ENCODE assay signal across 23 mouse cellular contexts in genomic region chr6:39320286-39320685, GRCm38 (mm10). TPM values are rescaled to one million over a fixed set of nuclear protein-coding genes. Genes with fewer than 3 reads are reported as not detected.
A peak's percentile ranks its signal among the peaks of the same experiment; 100 is the strongest.
DNase-seq lines count a peak whose midpoint lies in the region; ATAC-seq and TF ChIP-seq lines count a peak whose summit lies in the region.
"Had no signal": no experiment of that assay in that cellular context is flagged by ENCODE, and none has a peak within 500 bp of the region (broad histone marks: within the 10 kb centered on the region; RNA-seq: fewer than 3 reads in every experiment).

No protein-coding gene starts in this region.

- TF ChIP-seq CTCF in heart, adult 2 months (IDR thresholded peaks at IDR 0.05): no peak
- TF ChIP-seq CTCF in midbrain, postnatal 0 days (IDR thresholded peaks at IDR 0.05): no peak

- TF ChIP-seq EP300 in heart, adult 2 months (IDR thresholded peaks at IDR 0.05; ENCODE audit: insufficient read depth, low read depth, low read length): no peak

- intact Hi-C loops in heart, adult 2 months (cut with DNase I): no loop called here

- 0 out of 2 replicates have a peak, but pooled peaks cover 2% of the 10 kb centered on the region for H3K36me3 ChIP-seq in heart, adult 2 months (ENCODE audit: control insufficient read depth, insufficient read depth, low read length)
- H3K36me3 ChIP-seq in midbrain, embryonic 16.5 days (ENCODE audit: control insufficient read depth, insufficient read depth, low read length): no peaks in the 10 kb centered on the region
- H3K36me3 ChIP-seq in midbrain, embryonic 13.5 days: peaks cover 3% of the 10 kb centered on the region; the same call in 1 of the 2 replicates
- no peaks in the 10 kb centered on the region for H3K36me3 ChIP-seq in midbrain, postnatal 0 days (ENCODE audit: insufficient read depth, low read length)
- H3K36me3 ChIP-seq: G1E; liver, embryonic 12.5 days; neural tube, embryonic 15.5 days had no signal

- H3K4me1 ChIP-seq in heart, adult 2 months (ENCODE audit: control insufficient read depth, insufficient read depth, low read length): peaks cover 5% of the 10 kb centered on the region
- 0 out of 2 replicates have a peak, but pooled peaks cover 3% of the 10 kb centered on the region for H3K4me1 ChIP-seq in midbrain, embryonic 16.5 days (ENCODE audit: control insufficient read depth, insufficient read depth, low read length)
- no peaks in the 10 kb centered on the region for H3K4me1 ChIP-seq in midbrain, embryonic 13.5 days (replicated peaks)
- H3K4me1 ChIP-seq in midbrain, postnatal 0 days (ENCODE audit: insufficient read depth, low read length): no peaks in the 10 kb centered on the region
- H3K4me1 ChIP-seq: liver, embryonic 12.5 days had no signal

- no peaks in the 10 kb centered on the region for H3K79me2 ChIP-seq in heart, adult 2 months (replicated peaks; ENCODE audit: control insufficient read depth, insufficient read depth, low read length)

- no peaks in the 10 kb centered on the region for H3K27me3 ChIP-seq in heart, adult 2 months (ENCODE audit: control insufficient read depth, insufficient read depth, low read length)
- H3K27me3 ChIP-seq in midbrain, embryonic 16.5 days (ENCODE audit: control insufficient read depth, insufficient read depth, low read depth, low read length): no peaks in the 10 kb centered on the region
- H3K27me3 ChIP-seq in midbrain, embryonic 13.5 days: no peaks in the 10 kb centered on the region
- H3K27me3 ChIP-seq in midbrain, postnatal 0 days (ENCODE audit: insufficient read depth, low read length): no peaks in the 10 kb centered on the region
- H3K27me3 ChIP-seq: forebrain, embryonic 12.5 days; liver, embryonic 12.5 days; neural tube, embryonic 15.5 days had no signal

- peak; percentile 29 for DNase-seq in heart, postnatal 4 days
- DNase-seq in heart, adult 2 months: no peak
- DNase-seq in cerebellum, adult 9-11 months: peak; percentile 54
- DNase-seq in midbrain, postnatal 0 days (ENCODE audit: low spot score): no peak
- no peak for DNase-seq in thymus, adult 18-20 months
- DNase-seq: adrenal gland, postnatal 36 days; gastrocnemius, postnatal 10 days; heart, adult 18-20 months; kidney, adult 8-10 months; kidney, postnatal 25 days; layer of hippocampus, adult 9-11 months; lung, adult 2 months; retina, postnatal 1 day; right cerebral cortex, postnatal 4 days; thymus, postnatal 4 days had no signal

- H3K4me2 ChIP-seq in midbrain, embryonic 16.5 days (ENCODE audit: low read length): no peak overlapping the region
- no peak overlapping the region for H3K4me2 ChIP-seq in midbrain, embryonic 13.5 days (replicated peaks)
- no peak overlapping the region for H3K4me2 ChIP-seq in midbrain, postnatal 0 days (ENCODE audit: low read depth, low read length, poor library complexity, severe bottlenecking)
- H3K4me2 ChIP-seq: forebrain, embryonic 12.5 days; liver, embryonic 12.5 days; neural tube, embryonic 15.5 days had no signal

- WGBS in heart, adult 2 months: 73% methylated on average over 5 of the region's 5 CpGs
- WGBS in midbrain, embryonic 16.5 days: 82% methylated on average over 5 of the region's 5 CpGs
- 86% methylated on average over 5 of the region's 5 CpGs for WGBS in midbrain, embryonic 13.5 days
- WGBS in midbrain, postnatal 0 days: 76% methylated on average over 5 of the region's 5 CpGs

- peak; percentile 27; the same call in 1 of the 2 replicates for ATAC-seq in midbrain, embryonic 16.5 days
- no peak for ATAC-seq in midbrain, embryonic 13.5 days
- ATAC-seq in midbrain, postnatal 0 days (ENCODE audit: low FRiP score): no peak
- ATAC-seq: inflammation-experienced regulatory T-cells, adult 6 months; liver, embryonic 12.5 days had no signal

- H3K9me3 ChIP-seq in midbrain, embryonic 16.5 days (replicated peaks; ENCODE audit: control insufficient read depth, low read length, poor library complexity, severe bottlenecking): no peaks in the 10 kb centered on the region
- 0 out of 2 replicates have a peak, but pooled peaks cover 2% of the 10 kb centered on the region for H3K9me3 ChIP-seq in midbrain, embryonic 13.5 days
- no peaks in the 10 kb centered on the region for H3K9me3 ChIP-seq in midbrain, postnatal 0 days (ENCODE audit: low read length)
- H3K9me3 ChIP-seq: G1E; liver, embryonic 12.5 days; neural tube, embryonic 15.5 days had no signal

- TF ChIP-seq POLR2A in heart, adult 2 months (IDR thresholded peaks at IDR 0.05; ENCODE audit: insufficient read depth, low read depth, low read length): no peak

- no peak overlapping the region for H3K27ac ChIP-seq in heart, adult 2 months
- H3K27ac ChIP-seq in midbrain, embryonic 16.5 days (ENCODE audit: low read length): no peak overlapping the region
- H3K27ac ChIP-seq in midbrain, embryonic 13.5 days: no peak overlapping the region
- H3K27ac ChIP-seq in midbrain, postnatal 0 days (ENCODE audit: low read depth, low read length): no peak overlapping the region
- H3K27ac ChIP-seq: forebrain, embryonic 12.5 days; liver, embryonic 12.5 days; neural tube, embryonic 15.5 days had no signal

- H3K4me3 ChIP-seq in heart, adult 2 months: no peak overlapping the region
- H3K4me3 ChIP-seq in midbrain, embryonic 16.5 days (ENCODE audit: low read depth, low read length): no peak overlapping the region
- no peak overlapping the region for H3K4me3 ChIP-seq in midbrain, embryonic 13.5 days (replicated peaks)
- H3K4me3 ChIP-seq in midbrain, postnatal 0 days (ENCODE audit: low read depth, low read length): no peak overlapping the region
- H3K4me3 ChIP-seq: forebrain, embryonic 12.5 days; liver, embryonic 12.5 days; myocyte; neural tube, embryonic 15.5 days had no signal

- H3K9ac ChIP-seq in heart, adult 2 months (ENCODE audit: low read depth, low read length): no peak overlapping the region
- H3K9ac ChIP-seq in midbrain, embryonic 16.5 days (ENCODE audit: low read depth, low read length): no peak overlapping the region
- no peak overlapping the region for H3K9ac ChIP-seq in midbrain, embryonic 13.5 days (replicated peaks)
- 0 out of 2 replicates have a peak overlapping the region, but pooled peaks have one; percentile 24 for H3K9ac ChIP-seq in midbrain, postnatal 0 days (replicated peaks; ENCODE audit: low read length, poor library complexity, severe bottlenecking)
- H3K9ac ChIP-seq: forebrain, embryonic 12.5 days; liver, embryonic 12.5 days; neural tube, embryonic 15.5 days had no signal

RNA-seq across cellular contexts. Expression of gene Slc37a3, which starts 57.2 kb away (rescaled TPM):
- 10 to 100 TPM; 27.9 to 34.3 TPM for total RNA-seq in heart, postnatal 4 days (2021)
- total RNA-seq in heart, adult 2 months (2021): 10 to 100 TPM; 18.8 to 19.3 TPM
- 9.2 and 16.8 TPM in 2 replicates for polyA plus RNA-seq in heart, adult 2 months (2012; rRNA removed)
- polyA plus RNA-seq in midbrain, embryonic 16.5 days (2015; fragmentation: Nextera tagmentation; extraction: Ambion mirVana): 64.9 and 67.9 TPM in 2 replicates
- polyA plus RNA-seq in midbrain, embryonic 13.5 days (2015; fragmentation: Nextera tagmentation; extraction: Ambion mirVana): 59.8 and 60.2 TPM in 2 replicates
- total RNA-seq in midbrain, postnatal 0 days (2014; rRNA removed): 38.1 and 46.8 TPM in 2 replicates
- polyA plus RNA-seq in midbrain, postnatal 0 days (2015; fragmentation: Nextera tagmentation; extraction: Ambion mirVana): 54.6 and 55.4 TPM in 2 replicates

Comparison
In these comparisons a context has a peak if more than half of its experiments do, and no peak if none do; other contexts are left out.
1. DNase-seq: peak in heart, postnatal 4 days (single experiment) and cerebellum, adult 9-11 months (single experiment); none in heart, adult 2 months (0 of 2), midbrain, postnatal 0 days (single experiment) and thymus, adult 18-20 months (0 of 2).